Mouse (Mus musculus): ENCODE measurements around the gene Tcf12.

- no peak for TF ChIP-seq CTCF (IDR thresholded peaks at IDR 0.05; ENCODE audit: low read depth)
- no peak for TF ChIP-seq EP300 (IDR thresholded peaks at IDR 0.05; ENCODE audit: low read depth)
These were observed 298.8 kb downstream of the Tcf12 start for GRCm38 (mm10) chr9:71812914-71813313.
